Mouse (Mus musculus) gastrocnemius, postnatal 25 days (tissue): ENCODE data around the gene 1700025G04Rik. TPM values are rescaled to one million over a fixed set of nuclear protein-coding genes. Genes with fewer than 3 reads are reported as not detected.

Experiments
- DNase-seq: peaks from one replicate; pipeline ENCODE4 v3.0.0; 2022
- long read RNA-seq, 2 experiments: library from polyadenylated mRNA; stranded (forward); transcript quantifications; one replicate each; pipeline ENCODE4 v2.0.0; 2021
- total RNA-seq, 2 experiments: library from RNA; stranded (reverse); gene quantifications; 1 replicate in 1 of 2; 2 replicates in 1 of 2; pipeline ENCODE4 v1.2.3; 2021

1700025G04Rik gene
- 10 to 100 TPM; 61.5 to 64.0 TPM for total RNA-seq
- long read RNA-seq, experiment 1, full-length matches to known transcripts, result 20 of 38 reads
- long read RNA-seq, experiment 1, partial matches to known transcripts, result 0 of 38 reads
- long read RNA-seq, experiment 1, other reads (novel, unspliced or antisense), result 18 of 38 reads
- long read RNA-seq, experiment 2, full-length matches to known transcripts, result 27 of 42 reads
- long read RNA-seq, experiment 2, partial matches to known transcripts, result 0 of 42 reads
- long read RNA-seq, experiment 2, other reads (novel, unspliced or antisense), result 15 of 42 reads

DNA sequence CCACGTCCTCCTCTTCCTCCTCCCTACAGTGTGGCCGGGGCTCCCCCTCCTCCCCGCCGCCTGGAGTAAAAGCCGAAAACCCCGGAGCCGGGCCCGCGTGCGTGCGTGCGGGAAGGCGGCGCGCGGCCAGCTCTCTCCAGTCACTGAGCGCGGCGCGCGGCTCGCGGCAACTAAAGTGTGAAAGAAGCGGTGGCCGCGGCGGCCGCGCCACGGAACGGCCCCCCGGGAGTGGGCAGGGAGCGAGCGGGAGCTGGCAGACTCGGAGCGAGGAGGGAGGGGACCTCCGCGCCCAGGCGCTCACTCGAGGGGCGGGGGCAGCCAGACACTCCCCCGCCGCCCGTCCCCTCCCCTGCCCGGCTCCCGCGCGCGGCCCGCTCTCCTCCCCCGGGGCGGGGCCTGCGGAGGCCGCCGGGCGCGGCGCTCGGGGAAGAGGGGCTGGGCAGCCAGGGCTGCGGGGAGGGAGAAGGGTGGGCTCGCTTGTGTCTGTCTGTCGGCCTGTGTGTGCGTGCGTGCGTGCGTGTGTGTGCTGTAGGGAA lies at the start of gene 1700025G04Rik:
Gene 1700025G04Rik, minus strand, starts transcription at position 108 of the 536 bp plus-strand sequence.
- peak; percentile 91 for DNase-seq

DNA sequence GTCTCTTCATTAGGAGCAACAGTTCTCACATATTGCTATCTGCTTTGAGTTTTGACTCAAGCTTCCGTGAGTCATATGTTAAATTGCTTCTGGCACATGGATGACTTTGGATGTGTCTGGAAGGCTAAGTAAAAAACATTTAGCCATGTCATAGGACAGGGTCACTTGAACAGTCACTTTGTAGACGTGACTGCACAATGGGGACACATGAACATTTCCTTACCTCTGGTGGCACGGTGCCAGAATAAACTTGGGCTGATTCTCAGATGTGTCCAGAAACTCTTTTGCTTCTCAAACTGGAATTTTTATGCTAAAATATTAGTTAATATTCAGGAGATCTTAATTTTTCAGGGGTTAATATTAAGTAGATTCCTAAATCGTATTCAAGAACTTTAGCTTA lies 49.6 kb upstream of the 1700025G04Rik start:
- no peak for DNase-seq

DNA sequence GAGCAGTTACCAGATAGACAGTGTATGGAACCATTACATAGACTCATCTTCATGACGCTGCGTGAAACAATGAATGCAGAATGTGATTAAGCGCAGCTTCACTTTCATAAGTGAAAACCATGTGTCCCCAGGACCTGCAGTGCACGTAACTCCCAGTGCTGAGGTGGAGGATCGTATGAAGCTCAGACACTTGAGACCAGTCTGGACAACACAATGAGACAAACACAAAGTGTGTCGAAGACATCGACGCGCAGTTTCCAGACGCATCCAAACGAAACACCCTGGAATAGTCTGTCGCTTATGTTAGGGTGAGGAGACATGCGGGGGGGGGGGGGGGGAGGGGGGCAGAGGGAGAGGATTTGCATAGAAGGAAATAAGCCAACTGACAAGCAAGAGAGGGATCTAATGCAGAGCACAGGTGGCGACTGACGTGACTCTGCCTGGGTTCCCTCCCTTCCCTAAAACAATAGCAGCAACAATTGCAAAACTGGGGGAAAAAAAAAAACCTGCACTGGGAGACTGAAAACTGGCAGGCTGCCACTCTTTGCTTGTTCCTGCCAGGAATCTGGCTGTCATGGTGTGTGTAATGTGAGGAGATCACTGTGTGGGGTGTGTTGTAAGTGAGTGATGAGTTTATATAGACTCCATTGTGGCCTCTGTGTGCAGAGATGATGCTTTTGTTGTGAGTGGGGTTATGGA lies 40.3 kb upstream of the 1700025G04Rik start:
- DNase-seq, result peak; percentile 36

DNA sequence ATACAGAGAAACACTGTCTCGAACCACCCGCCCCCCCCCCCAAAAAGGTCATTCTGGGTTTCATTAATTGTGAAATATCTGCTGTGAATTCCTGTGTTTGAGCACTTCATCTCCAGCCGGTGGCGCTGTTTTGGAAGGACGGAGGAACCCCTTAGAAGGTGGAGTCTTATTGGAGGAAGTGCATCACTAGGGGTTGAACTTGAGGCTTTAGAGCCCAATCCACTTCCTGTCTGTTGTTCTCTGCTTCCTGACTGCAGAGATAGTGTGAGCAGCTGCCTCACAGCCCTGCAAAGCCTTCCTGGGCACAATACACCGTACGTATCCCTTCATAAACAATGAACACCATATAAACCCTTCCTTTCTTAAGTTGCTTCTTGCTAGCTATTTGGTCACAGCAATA lies 35.5 kb upstream of the 1700025G04Rik start:
- no peak for DNase-seq

DNA sequence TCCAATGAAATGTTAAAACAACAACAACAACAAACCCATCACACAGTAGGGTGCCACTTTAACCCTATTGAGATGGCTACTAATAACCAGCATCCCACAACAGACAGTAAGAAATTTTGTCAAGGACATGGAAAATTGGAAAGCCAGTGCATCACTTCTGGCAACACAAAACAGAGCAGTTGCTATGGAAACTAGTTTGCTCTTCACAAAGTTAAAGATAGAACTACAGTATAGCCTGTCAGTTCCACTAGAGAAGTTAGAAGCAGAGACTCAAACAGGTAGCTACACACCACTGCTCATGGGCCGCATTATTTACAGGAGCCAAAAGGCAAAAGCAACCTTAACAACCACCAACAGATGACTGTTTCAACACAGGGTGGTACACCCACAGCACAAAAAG lies 20.2 kb upstream of the 1700025G04Rik start:
- no peak for DNase-seq

DNA sequence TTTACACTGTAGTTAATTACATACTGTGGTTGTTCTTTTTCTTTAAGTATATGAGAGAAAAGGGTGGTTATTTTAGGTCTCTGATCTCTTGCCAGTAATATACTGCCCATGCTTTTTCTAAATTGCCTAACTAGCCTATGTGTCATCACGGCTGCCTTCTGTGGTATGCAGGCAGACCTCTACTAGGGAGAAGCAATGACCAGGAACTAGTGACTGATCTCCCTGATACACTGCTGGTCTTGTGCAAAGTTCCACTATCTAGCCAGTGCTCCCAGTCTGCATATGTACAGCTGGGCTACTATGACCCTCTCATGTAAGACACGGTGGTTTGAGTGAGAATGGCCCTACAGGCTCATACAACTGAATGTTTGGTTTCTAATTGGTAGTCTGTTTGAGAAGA lies 16.2 kb upstream of the 1700025G04Rik start:
- DNase-seq, result no peak

DNA sequence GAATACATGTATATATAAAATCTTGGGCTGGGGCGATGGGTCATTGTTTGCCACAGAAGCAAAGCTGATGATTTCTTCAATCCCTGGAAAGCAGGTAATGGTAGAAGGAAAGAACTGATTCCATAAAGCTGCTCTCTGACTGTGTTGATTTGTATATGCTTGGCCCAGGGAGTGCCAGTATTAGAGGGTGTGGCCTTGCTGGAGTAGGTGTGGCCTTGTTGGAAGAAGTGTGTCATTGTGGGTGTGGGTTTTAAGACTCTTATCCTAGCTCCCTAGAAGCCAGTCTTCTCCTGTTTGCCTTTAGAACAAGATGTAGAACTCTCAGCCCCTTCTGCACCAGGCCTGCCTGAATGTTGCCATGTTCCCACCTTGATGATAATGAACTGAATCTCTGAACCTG lies 15.3 kb upstream of the 1700025G04Rik start:
- no peak for DNase-seq

DNA sequence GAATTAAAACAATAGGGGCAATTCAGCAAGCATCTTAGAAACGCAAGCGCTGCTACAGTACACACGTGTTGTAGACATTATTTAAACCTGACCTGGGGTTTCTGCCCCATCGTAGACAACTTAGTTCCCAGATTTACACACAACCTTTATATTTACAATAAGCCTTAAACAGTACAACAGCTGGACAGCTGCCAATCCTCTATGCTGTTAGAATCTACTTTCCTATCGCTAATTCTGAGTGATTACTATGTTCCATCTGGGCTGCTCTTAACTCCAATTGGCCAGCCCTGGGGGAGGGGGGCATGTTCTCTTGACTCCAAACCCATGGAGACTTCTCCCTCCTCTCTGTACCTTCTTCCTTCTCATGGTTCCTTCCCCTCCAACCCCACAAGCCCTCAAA lies 11.8 kb upstream of the 1700025G04Rik start:
- DNase-seq, result no peak

DNA sequence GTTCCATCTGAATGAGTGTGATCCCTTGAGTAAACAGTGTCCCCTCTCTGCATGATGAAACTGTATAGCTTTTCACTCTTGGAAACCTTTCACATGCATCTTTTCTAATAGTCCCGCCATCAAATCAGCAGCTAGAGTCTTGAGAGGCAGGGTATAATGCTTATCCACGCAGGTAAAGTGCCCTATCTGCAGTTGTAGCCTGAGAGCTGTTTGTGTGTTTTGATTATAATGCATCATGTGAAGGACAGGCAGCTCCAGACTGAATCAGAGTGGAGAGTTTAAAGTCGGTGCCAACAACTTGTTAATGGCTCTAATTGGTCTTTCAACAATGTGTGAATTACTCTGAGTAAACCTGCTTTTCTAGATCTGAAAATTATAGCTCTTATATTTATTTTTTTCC lies 6.1 kb upstream of the 1700025G04Rik start:
- DNase-seq, result no peak

DNA sequence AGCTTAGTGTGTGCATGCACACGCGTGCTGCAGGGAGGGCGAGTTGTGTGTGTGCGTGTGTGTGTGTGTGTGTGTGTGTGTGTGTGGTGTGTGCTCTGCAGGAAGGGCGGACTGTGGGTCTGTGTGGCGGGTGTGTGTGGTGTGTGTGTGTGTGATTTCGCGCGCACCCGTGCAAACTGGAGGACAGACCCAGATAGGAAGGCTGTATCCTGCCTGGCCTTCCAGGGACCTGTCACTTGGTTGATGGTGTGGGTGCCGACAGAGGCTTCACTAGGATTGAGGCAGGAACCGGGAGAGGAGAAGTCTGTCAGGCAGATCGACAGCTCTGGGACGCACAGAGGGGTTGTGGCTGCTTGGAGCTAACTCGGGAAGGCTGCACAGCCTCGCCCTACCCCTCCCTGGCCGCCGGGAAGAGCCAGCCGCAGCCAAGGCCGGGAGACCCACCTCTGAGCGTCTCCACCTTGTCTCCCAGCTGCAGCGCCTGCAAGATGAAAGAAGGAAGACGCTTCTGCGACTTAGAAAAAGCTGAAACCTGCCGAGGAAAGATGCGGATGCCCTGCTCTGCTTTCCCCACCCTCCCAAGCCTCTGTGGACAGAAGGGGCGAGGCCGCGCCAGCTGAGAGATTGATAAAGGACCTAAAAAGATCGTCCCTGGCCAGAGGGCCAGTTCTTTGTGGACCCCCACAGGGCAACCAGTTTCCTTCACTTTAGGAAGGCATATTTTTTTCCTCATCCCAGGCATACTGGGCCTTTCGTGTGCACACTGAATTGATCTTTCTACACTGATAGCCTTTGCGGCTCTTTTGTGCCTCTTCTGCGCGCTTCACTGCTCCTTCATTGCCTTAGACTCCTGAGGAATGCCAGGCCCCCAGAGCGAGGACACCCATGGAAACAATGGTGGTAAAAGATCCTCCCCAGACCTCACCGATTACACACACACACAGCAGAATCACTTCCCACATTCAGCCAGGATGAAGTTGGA lies 930 bp upstream of the 1700025G04Rik start:
- peak; percentile 44 for DNase-seq

DNA sequence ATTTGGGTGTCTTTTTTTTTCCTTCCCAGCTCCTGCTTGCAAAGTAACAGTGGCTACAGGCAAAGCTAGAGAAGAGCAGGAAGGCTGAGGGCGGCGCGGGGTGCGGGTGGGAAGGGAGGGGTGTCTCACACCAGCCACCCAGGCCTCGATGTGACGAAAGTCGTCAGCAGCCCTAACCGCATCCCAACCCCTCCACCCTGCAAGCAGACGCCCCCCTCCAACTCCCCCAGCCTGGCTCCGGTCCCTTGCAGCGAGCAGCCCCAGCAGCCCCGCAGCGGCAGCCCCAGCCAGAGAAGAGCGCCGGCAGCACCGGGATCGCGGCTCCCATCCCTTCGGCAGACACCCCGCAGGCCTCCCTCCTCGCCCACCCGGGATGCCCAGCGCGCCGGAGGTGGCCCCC lies 399 bp downstream of the 1700025G04Rik start:
- no peak for DNase-seq

DNA sequence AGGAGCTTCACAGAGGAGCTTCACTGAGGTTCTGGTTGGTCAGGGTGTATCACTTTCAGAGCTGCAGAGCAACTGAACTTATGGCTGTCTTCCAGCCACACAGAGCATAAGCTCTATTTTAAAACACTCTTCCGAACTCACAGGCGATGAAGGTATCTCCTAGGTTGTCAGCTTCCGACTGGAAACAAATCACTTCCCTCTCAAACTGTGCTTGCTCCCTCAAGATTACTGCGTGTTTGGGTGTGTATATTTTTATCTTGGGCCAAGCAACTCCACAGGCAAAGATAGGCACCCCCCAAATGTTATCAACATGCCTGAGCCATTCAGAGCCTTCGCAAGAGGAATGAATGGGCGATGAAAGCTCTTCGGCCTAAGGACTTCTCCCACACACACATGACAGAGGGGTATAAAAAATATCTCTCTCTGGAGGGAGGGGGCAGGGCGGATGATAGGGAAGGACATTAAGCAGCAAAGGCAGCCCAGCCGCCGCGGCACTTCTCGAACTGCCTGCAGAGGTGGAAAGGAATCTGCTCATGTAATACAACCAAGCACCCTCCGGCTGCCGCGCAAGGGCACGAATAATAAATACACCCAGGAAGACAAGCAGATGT lies 1.0 kb downstream of the 1700025G04Rik start:
- peak; percentile 25 for DNase-seq

DNA sequence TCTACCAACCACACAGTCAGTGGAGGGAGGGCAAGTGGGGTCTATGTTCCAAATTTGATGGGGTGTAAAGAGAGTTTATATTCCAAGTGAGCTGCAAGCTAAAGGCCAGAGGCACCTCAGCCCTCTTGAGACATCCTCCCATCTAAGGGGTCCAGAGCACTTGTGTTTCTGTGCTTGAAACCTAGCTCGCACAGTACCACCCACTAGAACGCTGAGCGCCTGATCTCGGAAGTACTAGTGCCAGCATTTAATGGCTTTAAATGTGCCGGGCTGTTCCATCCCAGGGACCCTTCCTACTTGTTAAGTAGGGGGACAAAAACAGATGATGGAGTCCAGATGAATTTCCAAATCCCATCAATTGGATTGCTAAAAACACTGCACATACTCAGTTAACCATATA lies 1.9 kb downstream of the 1700025G04Rik start:
- no peak for DNase-seq

DNA sequence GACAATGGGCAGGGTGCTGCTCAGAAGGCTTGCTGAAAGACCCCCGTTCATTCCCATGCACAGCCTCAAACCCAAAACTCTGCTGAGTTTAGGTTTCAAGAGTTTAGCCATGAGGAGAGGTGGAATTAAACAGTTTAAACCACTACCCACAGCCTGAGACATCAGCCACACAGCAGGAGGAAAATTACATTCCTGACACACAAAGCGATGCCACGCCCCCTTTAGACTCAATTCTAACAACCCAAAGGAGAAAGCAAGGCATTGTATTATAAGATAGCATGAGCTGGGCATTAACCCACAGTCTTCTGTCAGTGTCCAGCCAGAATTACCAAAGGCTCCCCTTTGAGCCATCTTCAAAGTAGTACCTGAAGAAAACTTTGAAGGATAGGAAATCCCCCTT lies 3.0 kb downstream of the 1700025G04Rik start:
- no peak for DNase-seq

DNA sequence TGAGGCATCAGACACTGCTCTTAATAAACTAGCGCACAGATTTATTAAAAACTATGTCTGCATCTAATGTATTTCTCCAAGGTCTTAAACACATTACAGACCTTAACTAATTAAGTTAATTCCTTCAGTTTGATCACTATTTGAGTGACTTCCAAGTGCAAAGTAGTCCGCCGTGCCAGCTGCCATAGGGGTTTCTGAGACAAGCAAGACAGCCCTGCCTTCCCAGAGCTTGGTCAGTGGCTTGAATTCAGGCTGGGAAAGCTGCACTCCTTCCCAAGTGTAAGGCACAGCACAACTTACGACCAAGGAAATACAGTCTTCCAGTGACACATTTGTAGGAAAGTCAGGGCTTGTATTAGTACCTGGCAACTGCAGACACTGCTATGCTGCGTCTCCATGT lies 4.4 kb downstream of the 1700025G04Rik start:
- no peak for DNase-seq

DNA sequence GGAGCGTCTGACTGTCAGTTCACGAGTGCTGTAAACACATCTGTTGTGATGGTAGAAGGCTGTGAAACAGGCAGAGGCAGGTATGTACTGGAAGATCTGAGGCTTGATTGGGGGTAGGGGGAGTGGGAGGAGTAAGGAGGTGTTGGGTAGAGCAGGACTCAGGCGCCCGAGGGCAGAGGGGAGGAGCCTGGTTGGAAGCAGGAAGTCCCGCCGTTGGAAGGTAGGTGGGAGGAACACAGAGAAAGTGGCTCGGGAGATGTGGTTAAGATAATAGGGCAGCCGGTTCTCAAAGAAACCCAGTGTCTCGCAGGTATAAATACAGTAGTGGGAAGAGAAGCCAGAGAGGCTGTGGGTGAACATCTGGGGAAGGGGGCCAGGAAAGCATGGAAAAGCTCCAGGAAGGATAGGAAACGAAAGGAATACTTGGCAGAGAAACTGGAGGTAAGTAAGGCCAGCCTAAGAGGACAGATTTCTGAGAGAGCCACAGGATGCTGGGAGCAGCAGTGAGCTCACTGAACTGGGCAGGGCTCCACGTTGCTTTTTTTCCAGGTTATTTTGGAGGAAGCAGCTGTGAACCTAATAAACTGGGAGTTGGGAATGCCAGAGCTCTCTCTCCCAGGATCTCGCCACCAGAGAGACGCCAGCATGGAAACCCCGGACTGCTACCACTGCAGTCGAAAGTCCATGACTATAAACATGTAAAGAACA lies 5.1 kb downstream of the 1700025G04Rik start:
- DNase-seq, result peak; percentile 72

DNA sequence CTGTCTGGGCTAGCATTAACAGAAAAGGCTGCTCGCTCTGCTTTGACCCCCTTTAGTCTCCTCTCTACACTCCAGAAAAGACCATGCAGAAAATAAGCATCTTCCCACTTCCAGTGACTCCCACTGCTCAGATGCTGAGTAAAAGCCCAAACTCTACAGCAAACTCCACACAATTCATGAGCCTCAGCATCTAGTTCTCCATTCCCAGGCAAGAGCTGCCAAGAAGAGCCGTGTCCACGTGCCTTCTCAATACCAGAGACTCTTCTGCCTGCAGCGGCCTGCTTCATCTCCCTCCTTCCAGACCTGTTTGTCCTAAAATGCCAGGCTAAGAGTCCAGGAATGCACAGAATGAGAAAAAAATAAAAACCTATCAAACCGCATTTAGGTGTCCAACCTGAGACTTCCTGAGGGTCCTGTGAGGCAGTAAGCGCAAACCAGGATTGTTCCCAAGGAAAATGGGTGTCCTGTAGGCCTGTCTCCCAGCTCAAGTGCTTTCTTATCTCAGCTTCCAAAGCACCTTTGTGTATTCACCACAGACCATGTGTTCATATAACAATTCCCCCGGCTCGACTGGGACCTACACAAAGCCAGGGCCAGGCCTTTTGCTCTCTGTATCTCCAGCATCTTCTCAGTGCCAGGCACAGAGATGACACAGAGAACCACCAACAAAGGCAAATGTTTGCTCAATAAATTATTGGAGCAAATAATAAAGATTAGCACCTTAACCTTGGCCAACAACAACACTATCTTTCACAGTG lies 7.8 kb downstream of the 1700025G04Rik start:
- no peak for DNase-seq

DNA sequence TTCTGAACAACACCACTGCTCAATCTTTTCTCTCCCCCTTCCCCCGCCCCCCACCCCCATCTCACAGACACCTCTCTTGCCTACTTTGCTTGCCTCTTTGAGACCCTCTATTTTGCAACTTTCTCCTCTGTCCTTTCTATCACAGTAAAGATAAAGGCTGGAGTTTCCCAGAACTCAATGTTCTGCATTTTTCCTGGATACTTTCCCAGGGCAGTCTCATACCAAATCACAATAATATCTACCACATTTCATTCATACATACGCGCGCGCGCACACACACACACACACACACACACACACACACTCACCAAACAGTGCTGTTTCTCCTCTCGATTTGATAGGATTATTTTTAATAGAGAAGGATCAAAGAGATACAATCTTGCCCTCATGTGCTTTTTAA lies 8.8 kb downstream of the 1700025G04Rik start:
- no peak for DNase-seq

DNA sequence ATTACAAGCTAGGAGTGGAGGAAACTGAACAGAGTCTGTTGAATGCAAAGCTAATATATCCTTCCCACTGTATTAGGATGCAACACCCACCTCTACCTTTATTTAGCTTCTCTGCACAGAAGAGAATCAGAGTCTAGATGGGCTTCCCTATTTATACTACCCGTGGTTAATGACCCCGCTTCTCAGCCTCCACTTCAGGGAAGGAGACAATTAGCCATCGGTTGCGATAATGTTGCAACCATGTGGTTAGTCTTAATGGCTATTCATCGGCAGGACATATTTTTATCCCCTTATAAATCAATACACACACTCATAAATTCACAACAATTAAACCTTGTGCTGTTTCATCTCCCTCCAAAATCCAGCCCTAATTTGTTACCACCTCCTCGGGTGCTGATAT lies 9.7 kb downstream of the 1700025G04Rik start:
- DNase-seq, result no peak

DNA sequence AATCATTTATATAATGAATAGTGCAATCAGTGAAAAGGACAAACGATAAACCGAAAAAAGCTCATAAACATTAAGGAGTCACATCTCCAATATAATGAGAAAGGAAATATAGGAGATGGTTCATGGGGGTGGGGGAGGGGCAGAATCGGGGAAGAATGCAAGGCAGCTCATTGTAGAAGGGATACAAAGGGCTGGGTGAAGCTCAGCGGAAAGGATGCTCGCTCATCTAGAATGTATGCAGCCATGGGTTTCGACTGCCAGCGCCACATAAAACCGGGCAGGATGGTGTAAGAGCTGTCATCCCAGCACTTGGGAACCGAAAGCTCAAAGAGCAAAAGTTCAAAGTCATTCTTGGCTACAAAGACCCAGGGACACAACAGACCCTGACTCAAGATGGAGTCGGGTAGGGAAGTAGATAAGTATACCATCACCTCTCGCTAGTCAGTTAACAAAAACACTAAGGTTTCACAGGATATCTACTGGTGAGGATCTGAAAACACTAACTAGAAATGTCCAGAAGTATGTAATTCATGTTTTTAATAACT lies 12.7 kb downstream of the 1700025G04Rik start:
- DNase-seq, result no peak
